Mouse (Mus musculus) liver, adult 2 months (tissue): ENCODE results near the gene Hpcal1. TPM values are rescaled to one million over a fixed set of nuclear protein-coding genes. Genes with fewer than 3 reads are reported as not detected.

Source experiments
- DNase-seq: peaks from one replicate; pipeline ENCODE4 v3.0.0-alpha.2; 2011; ENCODE audit warnings: low read depth, low spot score; ENCODE audit errors: extremely low read depth
- H3K27ac ChIP-seq: fragments of 200-500 bp; replicated peaks from 2 replicates; pipeline ENCODE4 v1.5.1; 2012; ENCODE audit warnings: low read depth, mild to moderate bottlenecking, control low read depth, inconsistent platforms, low read length; ENCODE audit not compliant: insufficient read depth
- H3K27me3 ChIP-seq: fragments of 200-500 bp; 2 replicates; pipeline ENCODE4 v1.6.1; 2012; ENCODE audit warnings: mild to moderate bottlenecking, moderate library complexity, low read length, inconsistent platforms; ENCODE audit not compliant: control insufficient read depth, insufficient read depth
- H3K36me3 ChIP-seq: fragments of 200-500 bp; 2 replicates; pipeline ENCODE4 v1.6.1; 2012; ENCODE audit warnings: low read length, inconsistent platforms; ENCODE audit not compliant: control insufficient read depth, insufficient read depth
- H3K4me1 ChIP-seq: fragments of 200-500 bp; 2 replicates; pipeline ENCODE4 v1.6.1; 2011; ENCODE audit warnings: low read length; ENCODE audit not compliant: control insufficient read depth, insufficient read depth
- H3K4me3 ChIP-seq: fragments of 200-500 bp; 2 replicates; pipeline ENCODE4 v1.5.1; 2011; ENCODE audit warnings: low read depth, mild to moderate bottlenecking, control low read depth, low read length, moderate library complexity; ENCODE audit not compliant: insufficient read depth
- H3K79me2 ChIP-seq: fragments of 200-500 bp; 2 replicates; pipeline ENCODE4 v1.6.1; 2012; ENCODE audit warnings: inconsistent platforms, mild to moderate bottlenecking, low read length, moderate library complexity; ENCODE audit not compliant: control insufficient read depth, insufficient read depth
- H3K9ac ChIP-seq: fragments of 200-500 bp; 2 replicates; pipeline ENCODE4 v1.6.1; 2012; ENCODE audit warnings: low read depth, mild to moderate bottlenecking, control low read depth, inconsistent platforms, low read length
- CTCF ChIP-seq: fragments of 200-500 bp; IDR thresholded peaks from 2 replicates; pipeline ENCODE4 v1.5.1; 2011; ENCODE audit warnings: low read depth, low read length, control low read depth
- POLR2A ChIP-seq: fragments of 200-500 bp; IDR thresholded peaks from 2 replicates; pipeline ENCODE4 v1.6.1; 2011; ENCODE audit warnings: low read length, control low read depth; ENCODE audit not compliant: insufficient read depth; ENCODE audit errors: extremely low read depth
- WGBS: fragments of 180-500 bp; shearing (Covaris S2); methylation state at CpG from one replicate; pipeline ENCODE4 v1.1.7; 2018; 5-methylcytosine and 5-hydroxymethylcytosine counted together
- polyA plus RNA-seq: library from polyadenylated mRNA; depleted of rRNA; stranded (reverse); fragments of >200 nt; gene quantifications from 2 replicates; pipeline ENCODE4 v1.2.3, GENCODE M21; 2012
- total RNA-seq: library from RNA; depleted of rRNA; stranded (reverse); fragments of >200 nt; gene quantifications from 2 replicates; pipeline ENCODE4 v1.2.3, GENCODE M21; 2014

Hpcal1 gene
- total and polyA plus RNA-seq, 2 experiments = 8.5 to 23.2 TPM

DNA sequence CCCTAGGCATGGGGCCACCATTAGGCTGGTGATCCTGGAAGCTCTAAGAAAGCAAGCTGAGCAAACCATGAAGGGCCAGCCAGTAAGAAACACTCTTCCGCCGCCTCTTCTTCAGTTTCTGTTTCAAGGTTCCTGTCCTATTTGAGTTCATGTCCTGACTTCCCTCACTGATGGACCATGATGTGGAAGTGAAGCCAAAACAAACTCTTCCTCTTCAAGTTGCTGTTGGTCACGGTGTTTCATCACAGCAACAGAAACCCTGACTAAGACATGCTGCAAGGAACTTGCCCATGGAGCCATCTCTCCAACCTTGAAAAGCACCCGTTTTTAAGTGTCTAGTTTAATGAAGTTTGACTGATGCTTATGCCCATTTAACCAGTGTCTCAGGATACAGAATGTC, 11.1 kb upstream of the Hpcal1 start:
- WGBS = 75% methylated on average over 4 of the region's 4 CpGs
- H3K4me3 ChIP-seq = no peak overlapping the region
- no peaks in the 10 kb centered on the region for H3K36me3 ChIP-seq
- H3K27ac ChIP-seq = peak overlapping the region; percentile 23; the same call in 1 of the 2 replicates
- TF ChIP-seq POLR2A = no peak
- no peak for TF ChIP-seq CTCF
- H3K79me2 ChIP-seq = no peaks in the 10 kb centered on the region
- H3K4me1 ChIP-seq = no peaks in the 10 kb centered on the region; the same call in 1 of the 2 replicates
- no peak overlapping the region for H3K9ac ChIP-seq
- DNase-seq = peak; percentile 55
- no peaks in the 10 kb centered on the region for H3K27me3 ChIP-seq

DNA sequence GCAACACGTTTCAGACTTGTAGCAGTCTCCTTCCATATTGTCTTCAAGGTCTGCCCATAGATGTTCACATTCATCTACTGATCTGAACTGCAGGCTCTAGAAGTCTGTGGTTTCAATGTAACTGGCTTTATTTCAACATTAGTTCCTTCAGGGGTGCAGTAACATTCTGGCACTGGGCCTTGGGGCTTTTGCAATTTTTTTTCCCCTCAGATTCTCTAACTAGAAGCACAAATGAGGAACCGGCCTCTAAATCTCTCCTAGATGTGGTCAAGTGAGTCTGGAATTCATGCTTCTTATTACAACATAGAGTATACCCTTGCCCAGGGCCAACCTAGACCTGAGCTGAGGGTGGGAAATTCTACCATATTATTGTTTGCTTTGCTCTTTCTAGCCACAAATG, 8.5 kb upstream of the Hpcal1 start:
- TF ChIP-seq POLR2A = no peak
- no peak for TF ChIP-seq CTCF
- Histone ChIP-seq H3K9ac (no peak overlapping the region), H3K4me3 (no peak overlapping the region), H3K36me3 (no peaks in the 10 kb centered on the region), H3K4me1 (no peaks in the 10 kb centered on the region; the same call in 1 of the 2 replicates), H3K27ac (no peak overlapping the region), H3K79me2 (no peaks in the 10 kb centered on the region), H3K27me3 (no peaks in the 10 kb centered on the region)
- DNase-seq = no peak
- WGBS = 92% methylated on average over 2 of the region's 2 CpGs

DNA sequence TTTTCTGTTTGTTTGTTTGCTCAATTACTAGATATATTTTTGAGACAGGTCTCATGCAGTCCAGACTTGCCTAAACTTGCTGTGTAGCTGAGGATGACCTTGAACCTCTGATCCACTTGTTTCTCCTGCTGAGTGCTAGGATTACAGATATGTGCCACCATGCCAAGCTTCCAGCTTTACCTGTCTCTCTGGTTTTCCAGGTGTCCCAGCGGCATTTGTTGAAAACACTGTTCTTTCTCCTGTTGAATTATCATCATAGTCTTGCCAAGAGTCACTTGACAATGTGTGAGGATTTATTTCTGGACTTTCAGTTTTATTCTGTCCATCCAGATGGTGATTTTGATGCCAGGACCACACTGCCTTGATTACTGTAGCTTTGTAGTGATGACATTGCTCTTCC, 6.3 kb upstream of the Hpcal1 start:
- no peaks in the 10 kb centered on the region for H3K36me3 ChIP-seq
- no peak overlapping the region for H3K9ac ChIP-seq
- no peak overlapping the region for H3K27ac ChIP-seq
- H3K4me3 ChIP-seq = no peak overlapping the region
- 84% methylated on average over 1 of the region's 1 CpGs for WGBS
- no peaks in the 10 kb centered on the region for H3K4me1 ChIP-seq
- TF ChIP-seq CTCF (no peak), POLR2A (no peak)
- no peak for DNase-seq
- no peaks in the 10 kb centered on the region for H3K79me2 ChIP-seq
- H3K27me3 ChIP-seq = no peaks in the 10 kb centered on the region

DNA sequence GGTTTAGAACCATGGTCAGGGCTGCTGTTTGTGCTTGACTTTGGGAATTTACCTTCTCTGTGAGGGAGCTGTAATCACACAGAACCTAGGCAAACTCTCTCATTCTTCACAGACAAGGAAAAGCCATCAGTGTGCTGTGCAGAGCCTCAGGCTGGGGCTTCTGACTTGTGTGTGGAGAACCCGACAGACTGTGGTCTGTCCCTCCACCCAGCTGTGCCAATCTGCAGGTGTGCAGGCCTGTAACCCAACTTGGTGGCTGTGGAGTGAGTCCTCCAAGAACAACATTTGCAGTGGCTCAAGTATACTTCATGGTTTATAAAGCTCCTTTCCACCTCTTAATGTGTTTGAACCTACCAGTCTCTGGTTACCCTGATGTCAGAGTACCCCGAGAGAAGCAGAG, 4.5 kb upstream of the Hpcal1 start:
- no peak for DNase-seq
- peaks cover 3% of the 10 kb centered on the region; the same call in 1 of the 2 replicates for H3K4me1 ChIP-seq
- H3K9ac ChIP-seq = no peak overlapping the region
- no peaks in the 10 kb centered on the region for H3K79me2 ChIP-seq
- no peak overlapping the region for H3K27ac ChIP-seq
- no peaks in the 10 kb centered on the region for H3K27me3 ChIP-seq
- TF ChIP-seq CTCF = no peak
- no peak for TF ChIP-seq POLR2A
- no peak overlapping the region for H3K4me3 ChIP-seq
- 96% methylated on average over 2 of the region's 2 CpGs for WGBS
- no peaks in the 10 kb centered on the region for H3K36me3 ChIP-seq

DNA sequence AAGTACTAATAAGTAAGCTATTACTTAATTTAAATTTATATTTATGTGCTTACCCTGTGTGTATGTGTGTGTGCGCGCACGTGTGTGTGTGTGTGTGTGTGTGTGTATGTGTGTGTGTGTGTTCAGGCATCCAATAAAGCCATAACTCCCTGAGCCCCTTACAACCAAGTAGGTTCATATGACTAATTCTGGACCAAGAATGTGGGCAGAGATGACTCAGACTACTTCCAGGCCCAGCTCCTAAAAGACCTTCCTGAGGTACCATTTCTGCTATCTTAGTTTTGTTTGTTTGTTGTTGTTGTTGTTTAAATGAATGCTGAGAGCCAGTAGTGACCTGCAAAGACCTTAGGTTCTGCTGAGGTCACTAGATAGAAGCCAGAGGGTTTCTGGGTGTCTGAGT, 1.7 kb upstream of the Hpcal1 start:
- H3K27ac ChIP-seq = no peak overlapping the region
- H3K9ac ChIP-seq = no peak overlapping the region
- TF ChIP-seq CTCF (no peak), POLR2A (no peak)
- no peak overlapping the region for H3K4me3 ChIP-seq
- peaks cover 9% of the 10 kb centered on the region; the same call in 1 of the 2 replicates for H3K79me2 ChIP-seq
- no peaks in the 10 kb centered on the region for H3K36me3 ChIP-seq
- peaks cover 6% of the 10 kb centered on the region; the same call in 1 of the 2 replicates for H3K4me1 ChIP-seq
- WGBS = 96% methylated on average over 3 of the region's 3 CpGs
- DNase-seq = no peak
- H3K27me3 ChIP-seq = no peaks in the 10 kb centered on the region

DNA sequence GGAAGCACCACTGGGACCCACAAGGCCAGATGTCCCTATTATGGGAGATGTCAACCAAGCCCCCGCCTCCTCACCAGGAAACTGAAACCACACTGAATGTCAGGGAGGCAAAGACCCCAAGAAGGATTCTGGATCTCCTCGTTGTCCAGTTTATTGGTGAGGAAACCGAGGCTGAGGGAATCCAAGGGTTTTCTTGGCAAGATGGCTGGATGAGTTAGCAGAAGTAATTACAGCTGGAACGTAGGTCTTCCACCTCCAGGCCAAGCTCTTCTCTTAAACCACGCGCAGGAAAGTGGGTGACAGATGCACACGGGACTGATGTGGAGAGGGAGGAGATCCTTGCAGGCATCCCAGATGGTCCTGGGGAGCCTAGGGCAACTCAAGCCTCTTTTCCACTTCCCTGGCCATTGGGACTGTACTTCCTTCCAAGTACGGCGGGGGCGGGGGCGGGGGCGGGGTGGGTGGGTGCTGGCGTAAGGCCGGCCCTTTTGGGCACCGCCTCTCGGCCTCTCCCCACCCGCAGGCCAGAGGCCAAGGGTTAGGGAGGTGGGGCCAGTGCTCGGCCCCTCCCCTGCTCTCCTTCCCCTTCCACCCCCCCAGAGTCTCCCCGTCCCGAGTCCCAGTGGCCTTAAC, 609 bp upstream of the Hpcal1 start:
- Histone ChIP-seq H3K36me3 (no peaks in the 10 kb centered on the region), H3K79me2 (peaks cover 18% of the 10 kb centered on the region), H3K4me1 (peaks cover 9% of the 10 kb centered on the region; the same call in 1 of the 2 replicates), H3K27me3 (no peaks in the 10 kb centered on the region), H3K9ac (peak overlapping the region; percentile 88), H3K4me3 (peak overlapping the region; percentile 92), H3K27ac (peak overlapping the region; percentile 88)
- WGBS = 11% methylated on average over 19 of the region's 20 CpGs
- DNase-seq = peak; percentile 64
- TF ChIP-seq CTCF (no peak), POLR2A (no peak)
